Mouse (Mus musculus): ENCODE data around the gene Prmt7. TPM values are rescaled to one million over a fixed set of nuclear protein-coding genes. Genes with fewer than 3 reads are reported as not detected.

The Prmt7 gene
- polyA plus RNA-seq (2012; rRNA removed; ENCODE audit: low replicate concordance) = 22.8 and 30.8 TPM in 2 replicates

DNA sequence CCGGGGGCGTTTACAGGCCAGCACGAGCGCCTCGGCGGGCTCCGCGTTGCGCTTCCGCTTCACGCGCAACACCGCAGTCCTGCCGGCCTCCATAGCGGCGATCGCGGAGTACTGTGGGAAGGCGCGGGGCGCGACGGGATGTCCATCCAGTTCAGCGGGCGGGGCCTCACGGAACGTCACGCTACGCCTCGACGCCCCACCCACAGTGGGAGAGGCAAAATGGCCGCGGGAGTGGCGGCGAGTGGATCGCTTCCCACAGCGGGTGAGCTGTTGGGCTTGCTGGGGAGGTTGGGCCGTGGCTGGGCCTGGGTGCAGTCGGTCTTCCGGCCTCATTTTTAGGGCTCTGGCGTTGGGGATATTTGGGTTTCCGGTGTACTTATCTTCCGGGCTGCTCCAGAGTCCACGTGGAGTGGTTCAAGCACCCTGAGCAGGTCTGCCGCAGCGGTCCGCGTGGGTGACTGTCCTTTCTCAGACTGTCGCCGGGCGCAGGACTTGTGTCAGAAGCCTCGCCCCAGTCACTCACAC is at the start of gene Prmt7, which contains the start of gene Slc7a6os:
Gene Prmt7, plus strand, starts transcription at position 116 of the 525 bp plus-strand sequence.
Gene Slc7a6os, minus strand, starts transcription at position 115 of the 525 bp plus-strand sequence.

DNA sequence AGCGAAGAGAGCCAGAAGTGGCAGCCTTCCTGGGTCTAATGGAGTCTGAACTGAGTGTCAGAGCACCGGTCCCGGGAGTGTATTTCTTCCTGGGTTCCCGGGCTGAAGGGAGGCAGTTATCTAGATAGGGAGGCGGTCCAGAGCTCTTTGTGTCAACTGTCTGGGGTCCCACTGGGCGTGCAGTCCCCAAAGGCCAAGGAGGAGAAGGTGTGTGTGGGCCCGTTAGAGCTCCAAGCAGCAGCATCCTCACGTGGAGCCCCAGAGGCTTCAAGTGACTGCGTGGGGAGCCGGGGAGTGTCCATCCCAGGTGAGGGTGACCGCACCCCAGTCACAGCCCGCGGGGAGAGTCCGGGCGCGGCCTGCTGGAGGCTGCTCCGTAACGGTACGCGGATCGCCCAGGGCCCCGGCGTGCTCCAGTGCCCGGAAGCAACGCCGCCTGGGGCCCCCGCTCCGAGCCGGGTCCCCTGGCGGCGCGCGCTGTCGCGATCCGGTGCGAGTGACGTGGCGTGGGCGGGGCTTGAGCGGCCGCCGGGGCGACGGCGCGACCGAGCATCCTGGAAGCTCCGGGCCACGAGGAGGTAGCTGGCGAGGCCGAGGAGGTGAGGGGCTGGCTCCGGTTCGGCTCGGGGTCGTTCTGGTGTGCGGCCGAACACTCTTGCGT is 42.2 kb upstream of the Prmt7 start, which contains the start of gene Slc7a6:
Gene Slc7a6, plus strand, starts transcription at position 502 of the 661 bp plus-strand sequence.

Other genes with a start within 250 kb of the Prmt7 start
- 68.7 and 121 TPM in 2 replicates for gene Slc12a4, start 244.8 kb upstream of the Prmt7 start, polyA plus RNA-seq (2012; rRNA removed; ENCODE audit: low replicate concordance)
- 0.18 and 0.40 TPM in 2 replicates for gene Dpep3, start 231.5 kb upstream of the Prmt7 start, polyA plus RNA-seq (2012; rRNA removed; ENCODE audit: low replicate concordance)
- gene Dus2, start 219.6 kb upstream of the Prmt7 start, polyA plus RNA-seq (2012; rRNA removed; ENCODE audit: low replicate concordance) = 15.8 and 20.1 TPM in 2 replicates
- not detected in 2 replicates for gene Dpep2nb, start 205.0 kb upstream of the Prmt7 start, polyA plus RNA-seq (2012; rRNA removed; ENCODE audit: low replicate concordance)
- gene Ddx28, start 199.1 kb upstream of the Prmt7 start, polyA plus RNA-seq (2012; rRNA removed; ENCODE audit: low replicate concordance) = 11.3 and 11.9 TPM in 2 replicates
- 29.9 and 36.2 TPM in 2 replicates for gene Nfatc3, start 152.1 kb upstream of the Prmt7 start, polyA plus RNA-seq (2012; rRNA removed; ENCODE audit: low replicate concordance)
- 0.06 and 12.4 TPM in 2 replicates for gene Esrp2, start 74.0 kb upstream of the Prmt7 start, polyA plus RNA-seq (2012; rRNA removed; ENCODE audit: low replicate concordance)
- gene Pla2g15, start 60.5 kb upstream of the Prmt7 start, polyA plus RNA-seq (2012; rRNA removed; ENCODE audit: low replicate concordance) = 35.2 and 37.3 TPM in 2 replicates
- gene Slc7a6, start 42.1 kb upstream of the Prmt7 start, polyA plus RNA-seq (2012; rRNA removed; ENCODE audit: low replicate concordance) = 35.1 and 36.9 TPM in 2 replicates
- 12.8 and 22.2 TPM in 2 replicates for gene Slc7a6os, start within 50 bp of the Prmt7 start, polyA plus RNA-seq (2012; rRNA removed; ENCODE audit: low replicate concordance)
- 5.2 and 7.8 TPM in 2 replicates for gene Smpd3, start 127.1 kb downstream of the Prmt7 start, polyA plus RNA-seq (2012; rRNA removed; ENCODE audit: low replicate concordance)
- 3.6 and 6.5 TPM in 2 replicates for gene Zfp90, start 204.4 kb downstream of the Prmt7 start, polyA plus RNA-seq (2012; rRNA removed; ENCODE audit: low replicate concordance)

Data from subcutaneous adipose tissue, adult 2 months (tissue).